Mouse (Mus musculus) pancreas, adult 10 weeks (tissue): ENCODE results near the gene Snx8. TPM values are rescaled to one million over a fixed set of nuclear protein-coding genes. Genes with fewer than 3 reads are reported as not detected.

ENCODE experiments used
- polyA plus RNA-seq: library from polyadenylated mRNA; stranded (reverse); fragments of 350-450 nt; fragmentation: Illumina TruSeq; extraction: RNeasy Lipid Tissue Mini Kit (QIAGEN cat#74804); gene quantifications from one replicate; pipeline ENCODE4 v1.2.3, GENCODE M21; 2015; ENCODE audit warnings: low read depth, low replicate concordance; ENCODE audit not compliant: insufficient read depth

The Snx8 gene
- 6.2 TPM for polyA plus RNA-seq

DNA sequence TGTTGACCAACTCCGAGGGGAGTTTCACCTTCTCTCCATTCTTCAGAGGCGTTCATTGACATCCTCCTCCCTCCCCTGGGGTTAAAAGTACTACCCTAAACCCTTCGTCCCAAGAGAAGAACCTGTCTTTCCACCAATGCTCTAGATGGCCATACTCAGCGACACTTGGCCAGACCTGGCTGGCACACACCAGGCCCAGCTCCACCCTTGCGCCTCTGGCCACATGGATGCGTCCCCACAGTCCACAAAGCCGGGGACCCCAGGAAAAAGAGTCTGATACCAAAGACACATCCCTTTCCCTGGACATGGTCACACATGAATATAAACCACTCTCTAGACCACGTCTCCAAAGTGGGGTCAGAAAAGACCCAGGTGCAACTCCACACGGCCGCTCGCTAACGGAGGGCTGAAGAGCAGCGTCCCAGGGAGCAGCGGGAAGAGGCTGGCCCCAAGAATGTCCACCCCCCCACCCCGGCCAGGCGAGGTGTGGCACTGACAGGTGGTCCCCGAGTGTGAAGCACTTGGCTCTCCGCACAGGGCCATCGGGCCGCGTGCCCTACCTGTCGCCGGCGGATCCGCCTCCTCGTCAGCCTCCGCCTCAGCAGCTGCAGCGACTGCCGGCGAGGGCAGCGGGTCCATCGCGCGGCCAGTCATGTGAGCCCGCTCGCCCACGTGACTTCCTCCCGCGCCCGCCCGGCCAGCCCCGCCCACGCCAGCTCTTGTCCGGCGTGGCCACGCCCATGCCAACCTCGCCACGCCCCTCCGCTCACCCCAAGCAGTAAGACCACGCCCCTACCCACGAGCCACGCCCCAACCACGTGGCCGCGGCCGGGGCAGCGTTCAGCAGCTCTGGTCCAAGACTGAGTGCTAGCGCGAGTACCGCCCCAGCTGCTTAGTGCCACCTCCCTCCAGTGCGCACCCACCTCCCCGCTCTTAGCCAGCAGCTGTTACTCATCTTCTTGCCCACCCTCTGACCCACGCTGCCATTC is at the start of gene Snx8:
Gene Snx8, minus strand, starts transcription at position 675 of the 989 bp plus-strand sequence.

GRCm38 (mm10) chr5:140418489-140419441 is 29.7 kb upstream of the Snx8 start, which contains the start of gene Eif3b:
Eif3b (plus strand) TSS chr5:140419328.

DNA sequence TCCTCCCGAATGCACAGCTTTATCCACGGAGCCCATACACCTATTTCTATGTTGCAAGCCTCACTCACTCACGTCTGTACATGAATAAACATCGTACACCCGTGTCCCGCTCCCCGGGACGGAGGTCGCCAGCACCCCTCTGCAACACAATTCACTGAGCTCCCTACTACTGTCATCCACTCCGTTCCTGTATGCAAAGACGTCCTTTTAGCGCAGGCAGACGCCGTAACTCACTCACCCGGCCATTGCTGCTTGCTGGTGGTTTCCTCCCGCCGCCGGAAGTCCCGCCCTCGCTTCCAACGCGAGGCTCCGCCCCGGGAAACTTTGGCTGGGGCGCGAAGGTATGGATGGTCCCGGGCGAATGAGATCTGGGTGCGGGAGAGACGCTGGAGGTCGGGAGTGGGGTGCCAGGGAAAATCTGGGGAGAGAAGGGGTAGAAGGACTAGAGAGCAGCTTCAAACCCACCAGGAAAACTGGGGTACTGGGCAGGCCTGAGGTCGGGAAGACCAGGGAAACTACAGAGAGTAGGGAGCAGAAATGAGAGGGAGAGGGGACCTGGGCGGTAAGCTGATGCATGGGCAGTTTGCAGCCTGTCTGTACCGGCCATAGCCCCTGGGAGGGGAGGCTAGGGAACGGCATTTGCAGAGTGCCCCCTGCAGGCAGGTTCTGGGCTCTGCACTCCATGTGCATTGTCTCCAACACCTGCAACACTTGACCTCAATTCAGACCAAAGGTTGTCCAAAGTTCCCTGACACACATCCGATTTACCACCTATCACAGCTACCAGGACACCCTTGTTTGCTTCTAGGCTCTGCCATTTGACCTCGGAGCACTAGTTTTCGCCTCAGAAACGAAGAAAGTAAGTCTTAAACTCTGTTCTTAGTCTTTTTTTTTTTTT is 57.2 kb downstream of the Snx8 start, which contains the start of gene Mrm2:
Gene Mrm2, minus strand, starts transcription at position 284 of the 898 bp plus-strand sequence.

DNA sequence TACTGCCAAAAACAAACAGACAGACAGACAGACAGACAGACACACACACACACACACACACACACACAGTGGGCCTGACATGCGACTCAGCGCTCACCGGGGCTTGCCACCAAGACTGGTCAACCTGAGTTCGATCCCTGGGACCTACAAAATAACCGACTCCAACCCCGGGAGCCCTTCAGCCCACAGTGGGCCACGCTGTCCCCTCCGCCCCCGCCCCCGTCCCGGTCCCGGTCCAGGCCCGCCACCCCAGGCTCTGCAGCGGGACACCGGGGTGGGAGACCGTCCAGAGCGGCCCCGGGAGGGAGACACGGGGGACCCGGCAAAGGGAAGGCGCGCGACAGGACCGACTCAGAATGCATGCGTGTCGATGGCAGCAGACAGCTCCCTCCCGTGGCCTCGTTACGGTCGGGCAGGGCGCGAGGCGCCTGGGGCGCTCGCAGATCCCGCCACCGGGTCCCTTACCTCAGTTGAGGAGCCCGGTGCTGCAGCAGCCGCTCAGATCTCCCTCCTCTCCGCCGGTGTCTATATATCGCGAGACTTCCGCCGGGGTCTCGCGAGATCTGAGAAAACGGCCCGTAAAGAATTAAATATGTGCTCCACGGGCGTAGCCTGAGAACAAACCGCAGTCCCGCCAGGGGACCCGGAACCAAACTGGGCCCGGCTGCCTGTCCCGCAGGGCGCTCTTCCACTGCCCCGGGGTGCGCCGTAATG is 67.9 kb downstream of the Snx8 start, which contains the start of the genes Mad1l1 and Nudt1:
Gene Mad1l1, minus strand, starts transcription at position 511 of the 714 bp plus-strand sequence.
Gene Nudt1, plus strand, starts transcription at position 615 of the 714 bp plus-strand sequence.

Other genes starting within 250 kb of the Snx8 start
- gene Mad1l1, start 67.7 kb downstream of the Snx8 start, polyA plus RNA-seq, result 2.8 TPM
- gene Nudt1, start 67.6 kb downstream of the Snx8 start, polyA plus RNA-seq, result 2.8 TPM
- 1.6 TPM for gene Mrm2, start 57.4 kb downstream of the Snx8 start, polyA plus RNA-seq
- 41.8 TPM for gene Eif3b, start 30.1 kb upstream of the Snx8 start, polyA plus RNA-seq
- not detected for gene Gm4869, start 56.4 kb upstream of the Snx8 start, polyA plus RNA-seq
- gene Chst12, start 116.3 kb upstream of the Snx8 start, polyA plus RNA-seq, result 6.8 TPM
- not detected for gene Grifin, start 175.8 kb upstream of the Snx8 start, polyA plus RNA-seq
- gene Lfng, start 218.1 kb upstream of the Snx8 start, polyA plus RNA-seq, result 14.2 TPM